ENCODE assay signal across 12 mouse cellular contexts in the genomic region with DNA sequence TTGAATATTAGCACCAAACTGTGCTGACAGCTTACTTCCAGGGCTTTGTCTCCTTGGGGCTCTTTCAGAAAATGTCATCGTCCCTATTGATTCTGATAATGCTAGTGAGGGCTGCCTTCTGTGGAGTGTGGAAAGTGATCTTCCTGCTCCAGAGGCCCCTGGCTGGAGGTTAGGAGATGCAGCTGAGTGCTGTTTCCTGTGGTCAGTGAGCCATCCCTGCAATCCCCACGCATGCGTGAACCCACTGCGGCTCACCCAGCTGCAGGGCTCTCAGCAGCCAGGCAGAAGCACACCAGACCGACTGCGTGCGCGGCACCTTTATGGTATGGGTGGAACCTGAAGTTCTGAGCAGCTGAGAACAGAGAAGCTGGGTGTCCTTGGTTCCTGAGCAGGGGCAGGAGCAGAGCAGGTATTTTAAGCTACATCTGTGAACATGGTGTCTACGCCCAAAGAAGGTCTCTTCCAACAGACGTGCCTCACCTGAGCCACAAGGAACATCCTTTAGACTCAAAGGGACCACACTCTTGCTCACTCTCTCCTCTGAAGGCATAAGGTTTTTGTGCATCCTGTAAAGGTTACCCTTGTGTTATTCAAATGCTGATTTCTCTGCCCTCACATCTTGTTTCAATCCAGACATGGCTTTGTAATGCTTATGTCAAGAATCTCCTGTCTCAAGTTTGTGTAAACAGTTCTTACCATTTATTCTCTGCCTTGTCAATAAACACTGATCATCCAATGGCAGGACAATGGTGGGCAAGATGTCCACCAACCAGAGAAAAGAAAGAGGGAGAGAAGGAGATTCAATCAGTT.
A peak's percentile ranks its signal among the peaks of the same experiment; 100 is the strongest.
DNase-seq lines count a peak whose midpoint lies in the region; ATAC-seq and TF ChIP-seq lines count a peak whose summit lies in the region.
"Had no signal": no experiment of that assay in that cellular context is flagged by ENCODE, and none has a peak within 500 bp of the region (broad histone marks: within the 10 kb centered on the region; RNA-seq: fewer than 3 reads in every experiment).

No protein-coding gene starts in this region.

- H3K4me2 ChIP-seq in intestine, embryonic 15.5 days (replicated peaks): no peak overlapping the region
- H3K4me2 ChIP-seq: limb, embryonic 13.5 days had no signal

- H3K9ac ChIP-seq in intestine, embryonic 15.5 days: no peak overlapping the region
- H3K9ac ChIP-seq: limb, embryonic 13.5 days had no signal

- intact Hi-C loops in heart, postnatal 25 days (cut with DNase I): loop anchor here (5.0 kb wide), 1 partner anchor 36 kb away; no protein-coding TSS in a partner anchor
- intact Hi-C loops in left cerebral cortex, postnatal 10 days (cut with DNase I): no loop called here

- 62% methylated on average over 10 of the region's 10 CpGs for WGBS in intestine, embryonic 15.5 days

- no peak for TF ChIP-seq CTCF in E14TG2a.4 (conservative IDR thresholded peaks at IDR 0.05; ENCODE audit: low read length)

- no peak for ATAC-seq in intestine, embryonic 15.5 days

- H3K27me3 ChIP-seq in E14TG2a.4 (ENCODE audit: insufficient read depth, low read length): peaks cover 8% of the 10 kb centered on the region; the same call in 1 of the 2 replicates
- no peaks in the 10 kb centered on the region for H3K27me3 ChIP-seq in intestine, embryonic 15.5 days (replicated peaks)
- H3K27me3 ChIP-seq: limb, embryonic 13.5 days had no signal

- peak; percentile 24 for DNase-seq in kidney, adult 11 months
- no peak for DNase-seq in kidney, adult 9 months
- peak; percentile 28 for DNase-seq in heart, postnatal 25 days (ENCODE audit: low spot score)
- DNase-seq in c-Kit-positive CD71-positive TER-119-positive erythroid progenitor cells, embryonic 14.5 days (ENCODE audit: low spot score): no peak
- DNase-seq in left cerebral cortex, postnatal 10 days (ENCODE audit: extremely low spot score in 1 of 2, low spot score in 2 of 2): no peak
- DNase-seq: gastrocnemius, postnatal 25 days; midbrain, embryonic 14.5 days; thymus, adult 18-20 months had no signal

- H3K27ac ChIP-seq in brown adipose tissue, adult 24 weeks (replicated peaks; ENCODE audit: low read depth, low read length): peak overlapping the region; percentile 42; the same call in 1 of the 2 replicates
- no peak overlapping the region for H3K27ac ChIP-seq in intestine, embryonic 15.5 days
- H3K27ac ChIP-seq: limb, embryonic 13.5 days had no signal

- no peaks in the 10 kb centered on the region for H3K9me3 ChIP-seq in E14TG2a.4 (ENCODE audit: low read length)
- H3K9me3 ChIP-seq in intestine, embryonic 15.5 days: no peaks in the 10 kb centered on the region

- H3K36me3 ChIP-seq in E14TG2a.4 (ENCODE audit: insufficient read depth, low read length): no peaks in the 10 kb centered on the region
- no peaks in the 10 kb centered on the region for H3K36me3 ChIP-seq in intestine, embryonic 15.5 days
- H3K36me3 ChIP-seq: limb, embryonic 13.5 days had no signal

- H3K4me3 ChIP-seq in E14TG2a.4 (replicated peaks; ENCODE audit: low read length): peak overlapping the region; percentile 73
- no peak overlapping the region for H3K4me3 ChIP-seq in brown adipose tissue, adult 24 weeks (ENCODE audit: insufficient read depth, low read depth, low read length)
- no peak overlapping the region for H3K4me3 ChIP-seq in intestine, embryonic 15.5 days (replicated peaks)
- H3K4me3 ChIP-seq: limb, embryonic 13.5 days had no signal

- H3K4me1 ChIP-seq in E14TG2a.4 (replicated peaks; ENCODE audit: low read depth, low read length): peaks cover 90% of the 10 kb centered on the region
- peaks cover 11% of the 10 kb centered on the region for H3K4me1 ChIP-seq in brown adipose tissue, adult 24 weeks (ENCODE audit: control insufficient read depth, insufficient read depth, insufficient read length, low read length)
- peaks cover 23% of the 10 kb centered on the region for H3K4me1 ChIP-seq in intestine, embryonic 15.5 days (replicated peaks)

Comparison
In these comparisons a context has a peak if more than half of its experiments do, and no peak if none do; other contexts are left out.
1. DNase-seq: peak in kidney, adult 11 months (single experiment) and heart, postnatal 25 days (single experiment); none in kidney, adult 9 months (single experiment), c-Kit-positive CD71-positive TER-119-positive erythroid progenitor cells, embryonic 14.5 days (single experiment) and left cerebral cortex, postnatal 10 days (0 of 2).